Mouse (Mus musculus) kidney, postnatal 25 days (tissue): ENCODE measurements around the gene Usp3.

ENCODE experiments used
- DNase-seq, 2 experiments: peaks; one replicate each; pipeline ENCODE4 v3.0.0; 2021; ENCODE audit warnings: mixed read lengths in 2 of 2

Usp3 gene

GRCm38 (mm10) chr9:66603907-66604306, 11.0 kb upstream of the Usp3 start:
- DNase-seq: no peak

DNA sequence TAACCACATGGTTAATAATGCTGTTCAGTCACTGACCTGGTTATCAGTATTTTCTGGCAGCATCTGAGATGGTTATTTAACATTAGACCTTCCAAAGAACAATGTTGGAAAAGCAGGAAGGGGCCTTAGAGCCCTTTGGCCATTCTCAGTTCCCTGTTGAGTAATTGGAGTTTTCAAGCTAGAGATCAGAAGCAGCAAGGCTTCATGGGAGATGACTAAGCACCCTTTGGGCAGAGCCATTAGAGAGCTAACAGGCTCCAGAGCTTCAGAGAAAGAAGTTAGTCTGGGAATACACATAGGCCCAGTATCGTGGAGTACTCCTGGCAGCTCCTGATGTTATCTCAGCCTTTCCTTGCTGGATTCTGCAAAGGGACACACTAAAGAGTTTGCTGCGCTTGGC, 8.1 kb upstream of the Usp3 start:
- peak in 1 of 2 experiments; percentile 6 for DNase-seq

- peak in 1 of 2 experiments; percentile 7 for DNase-seq
Measured at GRCm38 (mm10) chr9:66600551-66600950, 7.6 kb upstream of the Usp3 start.

- DNase-seq: peak; percentile 54 to 78
Measured at GRCm38 (mm10) chr9:66599577-66599976, 6.6 kb upstream of the Usp3 start.

DNA sequence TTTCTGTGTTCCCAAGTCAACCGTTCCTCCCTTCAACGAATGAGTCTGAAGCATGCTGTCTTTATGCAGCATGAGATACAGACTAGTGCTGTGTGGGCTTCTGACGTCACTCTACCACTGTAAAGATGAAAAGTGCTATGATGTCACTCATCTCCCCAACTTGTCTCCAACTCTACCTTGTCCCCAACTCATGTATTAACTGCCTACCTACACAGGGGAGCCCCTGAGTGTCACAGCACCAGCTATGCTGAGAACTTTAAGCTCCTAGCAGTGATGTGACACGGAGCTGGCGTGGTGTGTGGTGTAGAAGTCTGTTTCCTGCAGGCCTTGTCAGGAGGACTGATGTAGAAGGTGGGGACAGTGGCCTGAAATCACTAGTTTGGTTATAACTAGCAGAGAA, 5.7 kb upstream of the Usp3 start:
- DNase-seq: peak in 1 of 2 experiments; percentile 12

DNA sequence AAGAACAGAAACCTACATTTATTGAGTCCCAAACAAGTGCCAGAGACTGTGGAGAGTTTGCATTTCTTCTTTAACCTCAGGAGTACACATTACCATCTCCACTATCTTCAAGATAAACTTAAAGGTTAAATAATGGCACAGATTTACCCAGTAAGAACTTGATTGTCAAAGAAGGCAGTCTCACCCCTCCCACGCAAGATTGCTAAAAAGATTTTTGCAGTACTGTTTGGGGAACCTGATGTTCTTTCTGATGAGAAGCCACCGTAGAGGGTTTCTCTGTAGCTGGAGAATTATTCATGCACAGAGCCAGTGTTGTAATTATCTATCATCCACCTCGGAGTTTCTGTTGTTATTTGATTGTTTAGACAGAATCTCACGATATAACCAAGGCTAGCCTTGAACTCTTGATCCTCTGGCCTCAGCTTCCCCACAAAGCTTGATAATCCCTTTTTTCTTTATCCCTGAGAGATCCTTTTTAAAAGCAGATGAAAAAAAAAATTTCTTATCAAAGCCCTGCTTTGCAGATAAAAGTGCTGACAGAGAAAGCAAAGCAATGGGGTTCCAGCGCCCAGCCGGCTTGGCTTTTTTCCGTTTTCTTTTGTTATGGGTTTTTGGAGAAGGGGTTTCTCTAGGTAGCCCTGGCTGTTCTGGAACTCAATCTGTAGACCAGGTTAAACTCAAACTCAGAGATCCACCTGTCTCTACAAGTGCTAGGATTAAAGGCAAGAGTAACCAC, 4.7 kb upstream of the Usp3 start:
- no peak for DNase-seq

- DNase-seq: no peak
Measured at GRCm38 (mm10) chr9:66597076-66597475, 4.1 kb upstream of the Usp3 start.

- DNase-seq: peak; percentile 78 to 87
Measured at GRCm38 (mm10) chr9:66595722-66596675, 3.1 kb upstream of the Usp3 start.

DNA sequence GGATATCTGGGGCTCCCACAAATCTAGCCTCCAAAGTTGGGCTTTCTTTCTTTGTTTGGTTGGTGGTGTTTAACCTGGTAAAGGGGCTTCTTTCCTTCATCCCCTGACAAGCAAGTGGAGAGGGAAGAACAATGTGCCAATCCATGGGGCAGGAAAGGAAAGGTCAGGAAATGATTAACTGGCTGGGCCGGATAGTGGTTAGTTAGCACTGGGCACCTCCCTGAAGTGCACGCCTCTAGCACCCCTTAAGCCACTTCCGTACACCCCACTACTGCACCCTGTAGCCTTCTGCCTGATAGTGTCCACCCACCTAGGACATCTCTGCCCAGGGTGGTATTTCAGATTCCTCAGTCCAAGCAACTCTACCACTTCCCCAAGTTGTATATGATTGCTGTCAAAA, 1.1 kb upstream of the Usp3 start:
- peak; percentile 82 to 87 for DNase-seq

GRCm38 (mm10) chr9:66593613-66593969, 649 bp upstream of the Usp3 start:
- no peak for DNase-seq

DNA sequence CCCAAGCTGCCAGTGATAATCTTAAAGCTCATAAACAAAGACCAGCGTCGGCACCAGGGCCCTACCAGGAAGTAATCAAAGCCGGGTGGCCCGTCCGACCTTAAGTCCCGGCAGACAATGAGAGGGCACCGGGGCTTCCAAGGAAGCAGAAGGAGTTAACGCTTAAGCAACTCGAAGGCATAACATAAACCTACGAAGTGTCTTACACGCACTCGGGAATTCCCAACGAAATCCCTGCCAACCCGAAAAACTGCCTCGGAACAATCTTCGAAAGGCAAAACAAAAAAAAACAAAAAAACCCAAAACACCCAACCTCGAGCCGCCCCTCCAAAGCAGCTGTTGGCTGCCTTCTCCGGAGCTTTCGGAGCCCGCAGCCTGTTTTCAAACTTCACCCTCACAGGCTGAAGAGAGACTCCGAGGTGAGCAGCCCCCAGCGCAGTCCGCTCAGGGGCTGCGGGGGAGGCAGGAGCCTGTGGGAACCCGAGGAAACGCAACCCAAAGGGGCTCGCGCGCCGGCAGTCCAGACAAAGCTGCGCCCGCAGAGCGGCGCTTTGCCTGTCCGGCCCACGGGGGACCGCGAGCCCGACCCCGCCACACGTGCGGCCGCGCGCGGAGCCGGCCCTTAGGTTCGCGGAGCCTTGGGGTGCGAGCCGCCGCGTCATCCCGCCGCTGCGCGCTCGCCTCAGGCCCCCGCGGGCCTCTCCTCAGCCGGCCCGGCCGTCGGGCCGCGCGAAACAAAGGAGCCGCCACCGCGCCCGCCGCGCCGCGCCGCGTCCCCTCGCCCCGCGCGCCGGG, 894 bp downstream of the Usp3 start:
- peak; percentile 61 to 73 for DNase-seq

DNA sequence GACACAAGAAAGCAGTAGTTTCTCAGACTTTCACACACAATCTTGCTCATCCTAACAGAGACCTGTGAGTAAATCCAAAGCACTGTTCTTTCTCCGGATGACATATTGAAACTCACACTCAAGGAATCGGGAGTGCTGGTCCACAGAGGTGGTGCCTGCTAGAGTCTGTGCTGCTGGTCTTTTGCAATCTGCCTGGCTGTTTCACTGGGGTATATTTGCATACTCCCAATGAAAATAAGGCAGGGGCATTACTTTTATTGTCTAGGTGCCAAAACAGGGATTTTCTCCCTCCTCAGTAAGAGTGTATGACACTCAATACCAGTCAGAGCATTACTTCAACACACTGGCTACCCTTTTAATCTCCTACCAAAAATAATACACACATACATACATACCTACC, 2.9 kb downstream of the Usp3 start:
- DNase-seq: no peak

GRCm38 (mm10) chr9:66587016-66587415, 5.9 kb downstream of the Usp3 start:
- no peak for DNase-seq

- no peak for DNase-seq
Measured at GRCm38 (mm10) chr9:66586533-66586932, 6.4 kb downstream of the Usp3 start.

GRCm38 (mm10) chr9:66585191-66585590, 7.8 kb downstream of the Usp3 start:
- no peak for DNase-seq

DNA sequence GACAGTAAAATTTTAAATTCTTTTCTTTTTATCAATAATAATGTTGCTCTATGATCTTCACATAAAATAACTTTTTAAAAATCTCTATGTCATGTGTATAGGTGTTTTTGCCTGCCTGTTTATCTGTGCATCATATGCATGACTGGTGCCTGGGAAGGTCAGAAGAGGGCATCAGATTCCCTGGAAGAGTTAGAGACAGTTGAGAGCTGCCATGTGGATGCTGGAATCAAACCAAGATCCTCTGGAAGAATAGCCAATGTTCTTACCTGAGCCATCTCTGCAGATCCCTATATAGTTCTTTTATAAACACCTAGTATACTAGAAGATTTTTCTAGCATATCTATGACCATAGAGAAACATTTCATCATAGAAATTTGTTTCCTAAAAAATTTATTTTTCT, 8.8 kb downstream of the Usp3 start:
- no peak for DNase-seq

DNA sequence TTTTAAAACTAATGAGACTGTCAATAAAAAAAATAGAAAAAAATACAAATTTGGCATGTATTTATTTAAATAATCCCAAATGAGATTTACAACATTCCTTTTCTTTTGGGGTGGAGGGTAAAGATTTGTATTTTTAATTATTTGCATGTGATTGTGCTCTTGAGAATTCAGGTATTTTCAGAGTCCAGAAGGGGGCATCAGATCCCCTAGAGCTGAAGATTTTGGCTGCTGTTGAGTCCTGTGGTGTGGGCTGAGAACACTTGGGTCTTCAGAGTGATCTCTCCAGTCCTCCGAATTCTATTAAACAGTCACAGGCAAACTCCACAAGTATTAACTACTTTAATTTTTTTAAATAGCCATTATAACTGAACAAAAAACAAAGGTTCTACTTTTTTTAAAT, 9.7 kb downstream of the Usp3 start:
- no peak for DNase-seq

- no peak for DNase-seq
Measured at GRCm38 (mm10) chr9:66581694-66582093, 11.2 kb downstream of the Usp3 start.

GRCm38 (mm10) chr9:66580722-66581121, 12.2 kb downstream of the Usp3 start:
- DNase-seq: no peak

GRCm38 (mm10) chr9:66575878-66576238, 17.1 kb downstream of the Usp3 start:
- no peak for DNase-seq

GRCm38 (mm10) chr9:66575041-66575877, 17.7 kb downstream of the Usp3 start:
- DNase-seq: no peak

DNA sequence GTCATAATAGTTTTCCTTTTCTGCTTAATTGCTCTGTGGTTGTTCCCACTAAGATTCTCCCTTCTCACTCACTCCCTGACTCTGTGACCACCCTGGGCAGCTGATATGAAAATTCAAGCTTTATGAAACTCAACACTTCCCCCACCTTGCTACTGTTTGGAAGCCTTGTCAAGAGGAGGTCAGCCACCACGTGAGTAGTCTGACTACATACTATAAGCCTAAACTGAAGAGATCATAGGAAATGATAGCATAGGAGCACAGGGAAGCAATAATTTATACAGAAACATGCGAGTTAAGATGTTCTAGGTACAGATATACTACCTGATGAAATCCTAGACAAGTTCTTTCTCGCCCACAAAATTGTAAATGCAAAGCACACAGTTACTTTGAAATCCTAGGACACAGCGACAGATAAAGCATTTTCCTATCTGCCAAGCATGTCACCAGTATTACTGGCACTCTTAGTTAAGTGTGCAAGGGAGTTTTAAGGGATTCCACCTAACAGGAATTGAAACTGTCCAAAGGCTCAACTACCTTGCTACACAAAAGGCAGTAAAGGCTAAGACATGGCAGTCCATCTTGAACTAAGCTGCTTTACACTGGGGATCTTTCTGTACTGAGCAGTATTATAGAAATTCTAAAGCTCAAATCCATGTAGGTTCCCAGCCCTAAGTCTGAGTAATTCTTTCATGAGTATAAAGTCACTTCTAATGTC, 20.8 kb downstream of the Usp3 start:
- DNase-seq: no peak
